Mouse (Mus musculus) bone marrow, adult 2 months (tissue): ENCODE results near the gene Wdr41. TPM values are rescaled to one million over a fixed set of nuclear protein-coding genes. Genes with fewer than 3 reads are reported as not detected.
A peak's percentile ranks its signal among the peaks of the same experiment; 100 is the strongest.

Experiments used
- H3K27ac ChIP-seq: fragments of 200-500 bp; 2 replicates; pipeline ENCODE4 v1.5.1; 2012; ENCODE audit warnings: low read depth, mild to moderate bottlenecking, control low read depth, inconsistent platforms, low read length; ENCODE audit not compliant: control insufficient read depth, poor library complexity, insufficient read depth
- H3K4me1 ChIP-seq: fragments of 200-500 bp; 2 replicates; pipeline ENCODE4 v1.6.1; 2011; ENCODE audit warnings: low read length; ENCODE audit not compliant: control insufficient read depth, insufficient read depth
- H3K4me3 ChIP-seq: fragments of 200-500 bp; replicated peaks from 2 replicates; pipeline ENCODE3; 2011; ENCODE audit warnings: mild to moderate bottlenecking, low read depth, low read length, control low read depth; ENCODE audit not compliant: control insufficient read depth
- CTCF ChIP-seq: fragments of 200-500 bp; IDR thresholded peaks from 2 replicates; pipeline ENCODE4 v1.5.1; 2011; ENCODE audit warnings: low read length, control low read depth; ENCODE audit not compliant: control insufficient read depth, insufficient read depth
- POLR2A ChIP-seq: fragments of 200-500 bp; IDR thresholded peaks from 2 replicates; pipeline ENCODE4 v1.6.1; 2011; ENCODE audit warnings: low read depth, mild to moderate bottlenecking, control low read depth, low read length, borderline replicate concordance; ENCODE audit not compliant: control insufficient read depth
- WGBS: fragments of 180-500 bp; shearing (Covaris S2); methylation state at CpG from one replicate; pipeline ENCODE4 v1.1.7; 2018; 5-methylcytosine and 5-hydroxymethylcytosine counted together
- polyA plus RNA-seq: library from polyadenylated mRNA; stranded (reverse); fragments of >200 nt; gene quantifications from 2 replicates; pipeline ENCODE4 v1.2.4, GENCODE M21; 2011; ENCODE audit warnings: low replicate concordance; ENCODE audit not compliant: missing spikeins, insufficient read depth, insufficient read length

Wdr41 gene
- polyA plus RNA-seq: 4.7 and 9.2 TPM in 2 replicates

DNA sequence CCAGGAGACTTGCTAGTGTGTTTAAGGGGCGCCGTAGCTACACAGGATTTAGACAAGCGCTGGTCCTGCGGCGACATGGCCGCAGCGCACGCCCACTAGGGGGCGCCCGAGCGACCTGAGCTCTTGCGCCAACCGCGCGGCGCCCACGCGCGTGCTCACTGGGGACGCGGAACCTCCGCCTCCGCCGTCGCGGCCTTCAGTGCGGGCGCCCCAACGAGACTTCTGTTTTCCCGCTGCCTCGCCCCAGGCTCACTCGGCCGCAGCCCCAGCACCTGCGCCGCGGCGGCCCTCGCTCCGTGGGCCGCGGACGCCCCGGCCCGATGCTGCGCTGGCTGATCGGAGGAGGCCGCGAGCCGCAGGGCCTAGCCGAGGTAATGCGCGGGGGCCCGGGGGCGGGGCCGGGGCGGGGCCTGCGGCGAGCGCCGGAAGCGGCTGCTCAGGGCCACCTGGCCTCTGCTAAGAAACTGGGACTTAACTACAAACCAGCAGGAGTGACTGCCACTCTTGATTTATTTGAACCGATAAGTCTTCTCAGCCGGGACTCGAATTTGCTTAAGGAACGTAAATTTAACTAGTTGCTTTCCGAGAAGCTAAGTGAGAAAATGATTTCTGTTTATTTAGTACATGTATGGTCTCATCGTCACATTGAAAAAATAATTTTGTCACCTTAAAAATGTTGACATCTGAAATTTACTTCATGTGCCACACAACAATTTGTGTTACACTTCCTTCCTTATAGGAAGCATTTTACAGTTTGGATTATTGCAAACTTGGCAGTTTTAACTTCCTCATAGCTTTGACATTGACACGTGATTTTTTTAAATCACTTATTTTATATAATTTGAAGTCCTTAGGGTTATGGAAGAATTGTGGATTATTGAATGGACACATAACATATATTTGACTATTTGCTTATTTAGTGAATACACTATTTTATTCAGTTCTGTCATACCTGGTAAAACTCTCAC is at the start of gene Wdr41:
Gene Wdr41 (plus strand): TSS at position 126 of the 968 bp plus-strand sequence.
- peak within 1 kb of the TSS; percentile 98 for H3K27ac ChIP-seq
- H3K4me3 ChIP-seq: peak within 1 kb of the TSS; percentile 69
- no peaks in the 10 kb centered on the region for H3K4me1 ChIP-seq
- TF ChIP-seq CTCF (peak; percentile 91), POLR2A (peak; percentile 44; the same call in 1 of the 2 replicates)
- 1% methylated on average over 68 of the region's 68 CpGs for WGBS

DNA sequence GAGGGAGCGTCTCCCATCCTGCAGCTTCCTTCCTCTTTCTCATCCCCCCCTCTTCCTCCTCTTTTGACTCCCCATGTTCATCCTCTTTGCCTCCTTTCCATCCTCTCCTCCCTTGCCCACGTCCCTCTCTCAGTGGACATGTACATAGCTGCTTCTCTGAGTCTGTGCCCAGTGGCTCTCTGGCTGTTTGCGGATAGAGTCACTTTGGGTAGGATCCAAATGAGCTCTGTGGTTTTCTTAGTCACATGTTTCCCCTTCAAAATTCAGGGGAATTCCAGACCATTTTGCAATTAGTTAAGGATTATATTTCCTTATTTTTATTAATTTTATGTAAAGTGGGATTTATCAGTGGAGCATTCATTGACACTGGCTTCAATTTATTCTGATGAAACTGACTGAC is 48.1 kb upstream of the Wdr41 start:
- H3K27ac ChIP-seq: no peak overlapping the region
- 17% methylated on average over 3 of the region's 3 CpGs for WGBS
- no peak overlapping the region for H3K4me3 ChIP-seq
- H3K4me1 ChIP-seq: no peaks in the 10 kb centered on the region
- no peak for TF ChIP-seq POLR2A
- TF ChIP-seq CTCF: no peak

DNA sequence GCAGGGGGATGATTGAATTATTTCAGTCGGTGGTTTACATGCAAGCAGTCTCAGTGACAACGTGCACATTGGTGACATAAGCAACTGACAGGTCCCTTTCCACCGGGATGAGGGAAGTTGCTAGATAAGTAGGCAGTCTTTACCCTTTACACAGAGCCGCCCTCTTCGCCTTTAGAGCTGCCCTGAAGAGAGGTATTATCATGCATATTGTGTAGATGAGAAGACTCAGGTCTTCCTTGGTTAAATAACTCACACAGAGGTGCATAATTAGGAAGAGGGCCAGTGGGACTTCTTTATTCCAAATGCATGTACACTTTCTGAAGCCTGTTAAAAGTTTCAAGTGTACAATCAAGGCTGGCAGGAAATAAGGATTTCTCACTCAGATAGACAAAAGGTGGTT is 37.7 kb upstream of the Wdr41 start:
- 70% methylated on average over 5 of the region's 5 CpGs for WGBS
- Histone ChIP-seq H3K4me1 (no peaks in the 10 kb centered on the region), H3K27ac (no peak overlapping the region), H3K4me3 (no peak overlapping the region)
- TF ChIP-seq POLR2A: no peak
- TF ChIP-seq CTCF: no peak

DNA sequence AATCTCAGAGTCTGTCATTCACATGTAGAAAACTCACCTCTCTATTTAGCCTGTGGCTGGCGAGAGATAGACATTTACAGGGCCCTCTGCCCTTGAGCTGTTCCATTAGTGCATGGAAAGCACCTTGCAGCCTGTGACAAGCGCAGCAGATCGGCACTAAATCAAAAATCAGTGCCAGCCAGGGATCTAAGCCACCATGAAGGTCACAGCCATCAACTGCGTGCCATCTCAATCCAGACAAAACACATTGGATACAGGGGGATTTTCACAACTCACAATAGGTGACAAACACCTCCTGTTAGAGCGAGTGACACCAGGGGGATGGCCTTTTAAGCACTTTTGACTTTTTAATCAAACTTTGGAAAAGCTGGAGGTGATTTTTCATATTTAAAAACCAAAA is 36.0 kb upstream of the Wdr41 start:
- TF ChIP-seq POLR2A (no peak), CTCF (no peak)
- H3K4me3 ChIP-seq: no peak overlapping the region
- WGBS: 75% methylated on average over 5 of the region's 5 CpGs
- no peaks in the 10 kb centered on the region for H3K4me1 ChIP-seq
- H3K27ac ChIP-seq: no peak overlapping the region

DNA sequence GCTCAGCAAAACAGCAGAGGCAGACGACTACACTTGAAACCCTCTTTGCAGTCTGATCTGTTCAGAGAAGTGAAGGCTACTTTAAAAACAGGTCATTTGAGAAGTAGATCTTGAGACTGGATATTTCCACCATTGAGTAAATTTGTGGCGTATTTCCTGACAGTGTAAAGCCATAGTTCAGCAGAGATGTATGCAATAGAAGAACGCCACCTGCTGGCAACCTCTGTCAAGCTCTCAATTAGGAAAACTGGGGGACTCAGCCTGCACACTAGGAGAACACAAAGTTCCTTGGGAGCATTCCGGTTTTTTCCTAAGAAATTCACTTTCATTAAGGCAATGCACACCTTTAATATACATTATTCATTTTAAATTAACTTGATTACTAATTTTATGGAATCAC is 34.9 kb upstream of the Wdr41 start:
- Histone ChIP-seq H3K4me1 (no peaks in the 10 kb centered on the region), H3K4me3 (no peak overlapping the region), H3K27ac (no peak overlapping the region)
- peak; percentile 15; the same call in 1 of the 2 replicates for TF ChIP-seq CTCF
- no peak for TF ChIP-seq POLR2A
- 14% methylated on average over 4 of the region's 4 CpGs for WGBS

DNA sequence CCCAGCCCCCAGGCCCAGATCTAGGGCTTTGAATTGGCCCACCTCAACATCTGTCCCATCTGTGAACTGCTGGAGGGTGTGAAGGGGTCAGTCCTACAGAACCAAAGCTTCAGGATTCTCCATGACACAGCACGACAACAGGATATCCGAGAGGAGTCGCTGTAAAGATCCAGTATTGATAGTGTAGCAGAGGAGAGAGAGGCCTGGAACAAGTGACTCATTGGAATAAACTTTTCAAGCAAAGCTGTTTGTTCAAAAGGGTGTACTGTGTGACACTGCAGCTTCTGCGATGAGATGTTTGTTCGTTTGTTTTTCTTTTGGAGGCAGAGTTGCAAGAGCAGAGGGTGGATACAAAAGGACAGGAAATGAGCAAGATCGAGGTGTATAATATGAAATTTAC is 20.2 kb upstream of the Wdr41 start:
- TF ChIP-seq POLR2A (no peak), CTCF (no peak)
- 63% methylated on average over 6 of the region's 6 CpGs for WGBS
- Histone ChIP-seq H3K4me1 (no peaks in the 10 kb centered on the region), H3K27ac (no peak overlapping the region), H3K4me3 (no peak overlapping the region)

DNA sequence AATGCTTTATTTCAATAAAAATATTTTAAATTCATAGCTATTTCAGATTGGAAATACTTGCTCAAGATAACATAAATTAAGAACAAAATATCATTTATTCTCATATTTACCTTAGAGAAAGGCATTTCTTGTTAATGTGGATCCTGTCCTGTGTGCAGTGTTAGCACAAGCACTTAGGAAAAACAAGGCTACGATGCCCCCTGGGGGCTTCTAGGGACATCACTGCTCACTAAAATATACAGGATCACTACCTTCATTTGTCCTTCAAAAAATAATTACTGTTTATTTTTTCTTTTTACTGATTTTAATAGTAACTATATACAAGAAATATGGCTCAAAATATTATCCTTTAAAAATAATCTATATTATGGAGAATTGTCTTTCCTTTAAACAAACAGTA is 18.2 kb upstream of the Wdr41 start:
- Histone ChIP-seq H3K4me3 (no peak overlapping the region), H3K27ac (no peak overlapping the region), H3K4me1 (no peaks in the 10 kb centered on the region)
- WGBS: 62% methylated on average over 1 of the region's 1 CpGs
- no peak for TF ChIP-seq CTCF
- TF ChIP-seq POLR2A: no peak

DNA sequence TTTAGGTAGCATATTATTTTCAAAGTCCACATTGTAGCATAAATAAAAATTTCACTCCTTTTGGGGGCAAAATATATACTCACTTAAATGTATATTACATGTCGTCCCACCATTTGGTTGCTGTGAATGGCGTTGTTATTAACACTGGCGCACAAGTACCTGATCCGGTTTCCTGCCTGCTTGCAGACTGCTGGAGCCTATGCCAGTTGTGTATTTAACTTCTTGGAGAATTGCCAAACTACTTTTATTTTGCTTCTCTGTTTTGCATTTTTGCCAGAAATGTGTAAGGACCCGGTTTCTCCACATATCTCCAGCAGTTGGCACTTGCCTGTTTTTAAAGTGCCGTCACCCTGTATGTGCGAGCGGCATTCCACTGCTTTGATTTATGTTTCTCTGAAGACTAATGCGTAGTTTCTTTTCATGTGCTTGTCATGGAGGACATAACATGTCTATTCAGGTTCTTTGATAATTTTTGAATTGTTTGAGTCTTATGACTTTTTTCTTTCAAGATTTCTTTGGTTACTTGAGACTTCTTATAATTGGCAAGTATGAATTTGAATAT is 6.1 kb upstream of the Wdr41 start:
- no peaks in the 10 kb centered on the region for H3K4me1 ChIP-seq
- 32% methylated on average over 9 of the region's 9 CpGs for WGBS
- no peak overlapping the region for H3K27ac ChIP-seq
- H3K4me3 ChIP-seq: no peak overlapping the region
- no peak for TF ChIP-seq CTCF
